Mouse (Mus musculus): ENCODE results near the gene Stat1. TPM values are rescaled to one million over a fixed set of nuclear protein-coding genes. Genes with fewer than 3 reads are reported as not detected.
A peak's percentile ranks its signal among the peaks of the same experiment; 100 is the strongest.

The Stat1 gene
- total RNA-seq, 4 experiments from 2014 or later: 21.4 to 26.0 (median 23.8) TPM

- peak in 1 of 2 experiments; percentile 33 for DNase-seq (ENCODE audit: low spot score in 2 of 2)
Measured at GRCm38 (mm10) chr1:52131787-52132377, 12.6 kb downstream of the Stat1 start.

GRCm38 (mm10) chr1:52133254-52133653 lies 14.0 kb downstream of the Stat1 start:
- DNase-seq (ENCODE audit: low spot score in 2 of 2): no peak

GRCm38 (mm10) chr1:52137292-52137691 lies 18.1 kb downstream of the Stat1 start:
- no peak for DNase-seq (ENCODE audit: low spot score in 2 of 2)

- DNase-seq (ENCODE audit: low spot score in 2 of 2): no peak
Measured at GRCm38 (mm10) chr1:52140534-52140933, 21.3 kb downstream of the Stat1 start.

GRCm38 (mm10) chr1:52141482-52141881 lies 22.2 kb downstream of the Stat1 start:
- no peak for DNase-seq (ENCODE audit: low spot score in 2 of 2)

GRCm38 (mm10) chr1:52142117-52142516 lies 22.9 kb downstream of the Stat1 start:
- no peak for DNase-seq (ENCODE audit: low spot score in 2 of 2)

GRCm38 (mm10) chr1:52143191-52143590 lies 24.0 kb downstream of the Stat1 start:
- DNase-seq (ENCODE audit: low spot score in 2 of 2): no peak

GRCm38 (mm10) chr1:52143596-52144156 lies 24.4 kb downstream of the Stat1 start:
- no peak for DNase-seq (ENCODE audit: low spot score in 2 of 2)

GRCm38 (mm10) chr1:52144907-52145306 lies 25.7 kb downstream of the Stat1 start:
- DNase-seq (ENCODE audit: low spot score in 2 of 2): no peak

- DNase-seq (ENCODE audit: low spot score in 2 of 2): peak in 1 of 2 experiments; percentile 43
Measured at GRCm38 (mm10) chr1:52146214-52146970, 27.2 kb downstream of the Stat1 start.

- no peak for DNase-seq (ENCODE audit: low spot score in 2 of 2)
Measured at GRCm38 (mm10) chr1:52147431-52147830, 28.2 kb downstream of the Stat1 start.

- no peak for DNase-seq (ENCODE audit: low spot score in 2 of 2)
Measured at GRCm38 (mm10) chr1:52148178-52148577, 28.9 kb downstream of the Stat1 start.

GRCm38 (mm10) chr1:52148696-52149095 lies 29.5 kb downstream of the Stat1 start:
- DNase-seq (ENCODE audit: low spot score in 2 of 2): no peak

GRCm38 (mm10) chr1:52149934-52150346 lies 30.7 kb downstream of the Stat1 start:
- peak in 1 of 2 experiments; percentile 69 for DNase-seq (ENCODE audit: low spot score in 2 of 2)

- no peak for DNase-seq (ENCODE audit: low spot score in 2 of 2)
Measured at GRCm38 (mm10) chr1:52150676-52151075, 31.4 kb downstream of the Stat1 start.

- no peak for DNase-seq (ENCODE audit: low spot score in 2 of 2)
Measured at GRCm38 (mm10) chr1:52151166-52151565, 31.9 kb downstream of the Stat1 start.

- no peak for DNase-seq (ENCODE audit: low spot score in 2 of 2)
Measured at GRCm38 (mm10) chr1:52152369-52152768, 33.1 kb downstream of the Stat1 start.

GRCm38 (mm10) chr1:52152936-52153335 lies 33.7 kb downstream of the Stat1 start:
- no peak for DNase-seq (ENCODE audit: low spot score in 2 of 2)

GRCm38 (mm10) chr1:52154890-52155289 lies 35.6 kb downstream of the Stat1 start:
- DNase-seq (ENCODE audit: low spot score in 2 of 2): no peak

- DNase-seq (ENCODE audit: low spot score in 2 of 2): no peak
Measured at GRCm38 (mm10) chr1:52156351-52156750, 37.1 kb downstream of the Stat1 start.

GRCm38 (mm10) chr1:52158040-52158439 lies 38.8 kb downstream of the Stat1 start:
- no peak for DNase-seq (ENCODE audit: low spot score in 2 of 2)

Data from left cerebral cortex, adult 8-10 months (tissue).